Mouse (Mus musculus) E14TG2a.4 (cell line): Measurements from ENCODE around the gene Bglap3.
"Not testable (repeated sequence)": the region's sequence is repeated elsewhere in the genome, so short reads cannot be mapped to it uniquely, and the experiment has no call there.

Experiments used
- CTCF ChIP-seq: conservative IDR thresholded peaks from 2 replicates; pipeline ENCODE4 v1.5.1; 2014; ENCODE audit warnings: low read length
- NANOG ChIP-seq: IDR thresholded peaks from 2 replicates; pipeline ENCODE4 v1.6.1; 2014; ENCODE audit warnings: borderline replicate concordance, low read length, mixed read lengths
- POU5F1 ChIP-seq: IDR thresholded peaks from 2 replicates; pipeline ENCODE4 v1.6.1; 2014; ENCODE audit warnings: low read length, borderline replicate concordance

- TF ChIP-seq CTCF, NANOG, POU5F1: not testable (repeated sequence)
Measured at GRCm38 (mm10) chr3:88378599-88378998, 6.1 kb upstream of the Bglap3 start, which contains the start of gene Bglap2.
